ENCODE assay signal across 8 mouse cellular contexts in genomic region chr5:110786081-110786835, GRCm38 (mm10). TPM values are rescaled to one million over a fixed set of nuclear protein-coding genes. Genes with fewer than 3 reads are reported as not detected.
DNase-seq lines count a peak whose midpoint lies in the region; ATAC-seq and TF ChIP-seq lines count a peak whose summit lies in the region.

No protein-coding gene starts in this region.

- no peak overlapping the region for H3K27ac ChIP-seq in kidney, adult 2 months (ENCODE audit: insufficient read depth, low read depth, low read length)
- H3K27ac ChIP-seq in kidney, embryonic 16.5 days (ENCODE audit: low read length): no peak overlapping the region

- H3K4me3 ChIP-seq in kidney, adult 2 months (ENCODE audit: insufficient read depth, low read depth, low read length): no peak overlapping the region
- no peak overlapping the region for H3K4me3 ChIP-seq in kidney, embryonic 16.5 days (ENCODE audit: low read length)

- no peaks in the 10 kb centered on the region for H3K9me3 ChIP-seq in kidney, embryonic 16.5 days (ENCODE audit: low read length)

- no peaks in the 10 kb centered on the region for H3K27me3 ChIP-seq in kidney, adult 2 months (replicated peaks; ENCODE audit: control insufficient read depth, insufficient read depth, low read length)
- no peaks in the 10 kb centered on the region for H3K27me3 ChIP-seq in kidney, embryonic 16.5 days (ENCODE audit: insufficient read depth, low read length)

- DNase-seq in kidney, adult 2 months: no peak
- DNase-seq in thymus, postnatal 4 days: peak; percentile 47
- no peak for DNase-seq in thymus, postnatal 36 days
- peak; percentile 52 to 56 for DNase-seq in cerebellum, postnatal 25 days
- DNase-seq in ovary, postnatal 10 days (ENCODE audit: low spot score): no peak
- no peak for DNase-seq in kidney, adult 18-20 months

- 87% methylated on average over 11 of the region's 11 CpGs for WGBS in kidney, adult 2 months
- WGBS in kidney, embryonic 16.5 days: 85% methylated on average over 11 of the region's 11 CpGs

- H3K4me1 ChIP-seq in kidney, adult 2 months (ENCODE audit: control insufficient read depth, insufficient read depth, low read length): no peaks in the 10 kb centered on the region
- H3K4me1 ChIP-seq in kidney, embryonic 16.5 days (ENCODE audit: insufficient read depth, low read length): no peaks in the 10 kb centered on the region

- TF ChIP-seq CTCF in kidney, adult 2 months (conservative IDR thresholded peaks at IDR 0.05; ENCODE audit: insufficient read depth, insufficient read length, low read depth, low read length): peak; percentile 52

- TF ChIP-seq POLR2A in kidney, adult 2 months (IDR thresholded peaks at IDR 0.05; ENCODE audit: low read depth, low read length): no peak

- H3K9ac ChIP-seq in kidney, embryonic 16.5 days (replicated peaks; ENCODE audit: low read length): no peak overlapping the region

- ATAC-seq in kidney, embryonic 16.5 days (ENCODE audit: low FRiP score, low TSS enrichment): no peak
- ATAC-seq in activated CD4-positive, CD25-positive, alpha-beta regulatory T cell, adult 4 months: no peak

- peaks cover 2% of the 10 kb centered on the region; the same call in 1 of the 2 replicates for H3K36me3 ChIP-seq in kidney, adult 2 months (ENCODE audit: control insufficient read depth, insufficient read depth, low read length)
- H3K36me3 ChIP-seq in kidney, embryonic 16.5 days (ENCODE audit: insufficient read depth, low read length): peaks cover 53% of the 10 kb centered on the region

- H3K4me2 ChIP-seq in kidney, embryonic 16.5 days (replicated peaks; ENCODE audit: low read depth, low read length): no peak overlapping the region

RNA-seq across cellular contexts. Expression of gene Pus1, which starts 5.8 kb away (rescaled TPM):
- polyA plus RNA-seq in kidney, adult 2 months (2012; rRNA removed): 38.6 TPM in 2 replicates
- 44.4 and 45.1 TPM in 2 replicates for polyA plus RNA-seq in kidney, embryonic 16.5 days (2015; fragmentation: Nextera tagmentation; extraction: Ambion mirVana)
- polyA plus RNA-seq in activated CD4-positive, CD25-positive, alpha-beta regulatory T cell, adult 4 months (2017; shearing (Covaris generic)): 10 to 100 TPM; 22.0 to 33.8 TPM

RNA-seq across cellular contexts. Expression of gene Ep400, which starts 15.7 kb away (rescaled TPM):
- 28.2 and 29.6 TPM in 2 replicates for polyA plus RNA-seq in kidney, adult 2 months (2012; rRNA removed)
- polyA plus RNA-seq in kidney, embryonic 16.5 days (2015; fragmentation: Nextera tagmentation; extraction: Ambion mirVana): 49.2 and 55.6 TPM in 2 replicates
- polyA plus RNA-seq in activated CD4-positive, CD25-positive, alpha-beta regulatory T cell, adult 4 months (2017; shearing (Covaris generic)): 10 to 100 TPM; 51.5 to 75.1 TPM

RNA-seq across cellular contexts. Expression of gene Ulk1, which starts 23.6 kb away (rescaled TPM):
- 43.7 and 44.0 TPM in 2 replicates for polyA plus RNA-seq in kidney, adult 2 months (2012; rRNA removed)
- 18.6 and 19.5 TPM in 2 replicates for polyA plus RNA-seq in kidney, embryonic 16.5 days (2015; fragmentation: Nextera tagmentation; extraction: Ambion mirVana)
- 10 to 100 TPM; 10.8 to 10.9 TPM for polyA plus RNA-seq in activated CD4-positive, CD25-positive, alpha-beta regulatory T cell, adult 4 months (2017; shearing (Covaris generic))

RNA-seq across cellular contexts. Expression of gene Hscb, which starts 53.3 kb away (rescaled TPM):
- 29.6 and 31.3 TPM in 2 replicates for polyA plus RNA-seq in kidney, adult 2 months (2012; rRNA removed)
- 32.1 and 35.3 TPM in 2 replicates for polyA plus RNA-seq in kidney, embryonic 16.5 days (2015; fragmentation: Nextera tagmentation; extraction: Ambion mirVana)
- 10 to 100 TPM; 54.5 to 54.9 TPM for polyA plus RNA-seq in activated CD4-positive, CD25-positive, alpha-beta regulatory T cell, adult 4 months (2017; shearing (Covaris generic))

RNA-seq across cellular contexts. Expression of gene Chek2, which starts 53.5 kb away (rescaled TPM):
- 4.5 and 5.4 TPM in 2 replicates for polyA plus RNA-seq in kidney, adult 2 months (2012; rRNA removed)
- 32.8 and 36.7 TPM in 2 replicates for polyA plus RNA-seq in kidney, embryonic 16.5 days (2015; fragmentation: Nextera tagmentation; extraction: Ambion mirVana)
- polyA plus RNA-seq in activated CD4-positive, CD25-positive, alpha-beta regulatory T cell, adult 4 months (2017; shearing (Covaris generic)): 10 to 100 TPM in 1 of 2 experiments, 1 to 10 TPM in 1; 7.4 to 10.6 TPM

Comparison
In these comparisons a context has a peak if more than half of its experiments do, and no peak if none do; other contexts are left out.
1. DNase-seq: peak in thymus, postnatal 4 days (single experiment) and cerebellum, postnatal 25 days (2 of 2); none in kidney, adult 2 months (single experiment), thymus, postnatal 36 days (0 of 2), ovary, postnatal 10 days (single experiment) and kidney, adult 18-20 months (single experiment).